In genomic region chr16:14360931-14361330, GRCm38 (mm10) we compare ENCODE assay signal across 8 mouse cellular contexts. TPM values are rescaled to one million over a fixed set of nuclear protein-coding genes. Genes with fewer than 3 reads are reported as not detected.
DNase-seq lines count a peak whose midpoint lies in the region; ATAC-seq and TF ChIP-seq lines count a peak whose summit lies in the region.

No protein-coding gene starts in this region.

- H3K36me3 ChIP-seq in heart, embryonic 12.5 days = no peaks in the 10 kb centered on the region
- peaks cover 14% of the 10 kb centered on the region for H3K36me3 ChIP-seq in C2C12 (ENCODE audit: control insufficient read depth, insufficient read depth)
- no peaks in the 10 kb centered on the region for H3K36me3 ChIP-seq in intestine, embryonic 15.5 days
- H3K36me3 ChIP-seq in myocyte (ENCODE audit: control insufficient read depth, insufficient read depth) = no peaks in the 10 kb centered on the region

- H3K79me2 ChIP-seq in C2C12 (ENCODE audit: control insufficient read depth, insufficient read depth) = peaks cover 51% of the 10 kb centered on the region
- H3K79me2 ChIP-seq in myocyte (ENCODE audit: control insufficient read depth, insufficient read depth) = peaks cover 47% of the 10 kb centered on the region

- WGBS in heart, embryonic 12.5 days = 5% methylated on average over 7 of the region's 7 CpGs
- WGBS in intestine, embryonic 15.5 days = 4% methylated on average over 7 of the region's 7 CpGs

- no peak for TF ChIP-seq CTCF in C2C12 (IDR thresholded peaks at IDR 0.05; ENCODE audit: control insufficient read depth, insufficient read depth, insufficient read length)

- DNase-seq in heart, adult 8-10 months (ENCODE audit: low spot score) = no peak
- DNase-seq in embryo, embryonic 11.5 days (ENCODE audit: low read depth, low spot score) = peak; percentile 4
- no peak for DNase-seq in urinary bladder, postnatal 10 days (ENCODE audit: low spot score)
- no peak for DNase-seq in ovary, postnatal 36 days (ENCODE audit: low spot score)

- H3ac ChIP-seq in C2C12 (ENCODE audit: control insufficient read depth, insufficient read length, low read depth) = peak overlapping the region; percentile 94
- H3ac ChIP-seq in myocyte (ENCODE audit: control insufficient read depth, insufficient read length) = peak overlapping the region; percentile 51

- peaks cover 43% of the 10 kb centered on the region for H3K79me3 ChIP-seq in C2C12 (ENCODE audit: low read depth)

- H3K4me1 ChIP-seq in heart, embryonic 12.5 days (replicated peaks) = peaks cover 6% of the 10 kb centered on the region
- peaks cover 6% of the 10 kb centered on the region; the same call in 1 of the 2 replicates for H3K4me1 ChIP-seq in intestine, embryonic 15.5 days (replicated peaks)

- H3K4me3 ChIP-seq in heart, embryonic 12.5 days = peak overlapping the region; percentile 72
- peak overlapping the region; percentile 76 for H3K4me3 ChIP-seq in C2C12 (ENCODE audit: insufficient read depth, poor library complexity, severe bottlenecking)
- H3K4me3 ChIP-seq in intestine, embryonic 15.5 days (replicated peaks) = peak overlapping the region; percentile 87
- peak overlapping the region; percentile 63 for H3K4me3 ChIP-seq in myocyte

- peaks cover 47% of the 10 kb centered on the region for H3K27me3 ChIP-seq in heart, embryonic 12.5 days (replicated peaks)
- H3K27me3 ChIP-seq in C2C12 (ENCODE audit: control insufficient read depth, insufficient read depth, insufficient read length) (no peaks in the 10 kb centered on the region), myocyte (ENCODE audit: control insufficient read depth, insufficient read depth, insufficient read length) (no peaks in the 10 kb centered on the region)
- H3K27me3 ChIP-seq in intestine, embryonic 15.5 days (replicated peaks) = no peaks in the 10 kb centered on the region

- no peak for TF ChIP-seq POLR2A in myocyte (IDR thresholded peaks at IDR 0.05; ENCODE audit: insufficient read length, low read depth)

- H3K9me3 ChIP-seq in heart, embryonic 12.5 days (replicated peaks) = no peaks in the 10 kb centered on the region
- H3K9me3 ChIP-seq in intestine, embryonic 15.5 days = no peaks in the 10 kb centered on the region

- ATAC-seq in heart, embryonic 12.5 days (ENCODE audit: insufficient number of reproducible peaks, low FRiP score) = no peak
- ATAC-seq in intestine, embryonic 15.5 days = peak; percentile 54

- peak overlapping the region; percentile 72 for H3K9ac ChIP-seq in heart, embryonic 12.5 days
- peak overlapping the region; percentile 70 for H3K9ac ChIP-seq in intestine, embryonic 15.5 days

- H3K4me2 ChIP-seq in heart, embryonic 12.5 days = peak overlapping the region; percentile 94
- H3K4me2 ChIP-seq in intestine, embryonic 15.5 days (replicated peaks) = peak overlapping the region; percentile 92
- peak overlapping the region; percentile 94 for H3K4me2 ChIP-seq in myocyte (ENCODE audit: low read depth)

- H3K27ac ChIP-seq in heart, embryonic 12.5 days (ENCODE audit: poor library complexity, severe bottlenecking) = no peak overlapping the region
- H3K27ac ChIP-seq in intestine, embryonic 15.5 days = peak overlapping the region; percentile 37; the same call in 1 of the 2 replicates

TF ChIP-seq in C2C12, 6 proteins besides CTCF, POLR2A, EP300 and RAD21:
- TF ChIP-seq CEBPB (IDR thresholded peaks at IDR 0.05; ENCODE audit: low read depth) (no peak), MYOG (IDR thresholded peaks at IDR 0.05; ENCODE audit: control insufficient read depth, extremely low read depth, insufficient read length) (no peak), MYOD1 (IDR thresholded peaks at IDR 0.05; ENCODE audit: control insufficient read depth, insufficient read length, low read depth) (no peak), USF1 (IDR thresholded peaks at IDR 0.05; ENCODE audit: low read depth) (no peak), FOSL1 (IDR thresholded peaks at IDR 0.05; ENCODE audit: insufficient read depth, low read length, poor library complexity, severe bottlenecking) (no peak), MAX (IDR thresholded peaks at IDR 0.05) (no peak)

TF ChIP-seq in myocyte, 11 proteins besides CTCF, POLR2A, EP300 and RAD21:
- TF ChIP-seq USF1 (IDR thresholded peaks at IDR 0.05; ENCODE audit: low read depth) (no peak), MAX (IDR thresholded peaks at IDR 0.05; ENCODE audit: low read depth) (no peak), POLR2AphosphoS2 (IDR thresholded peaks at IDR 0.05; ENCODE audit: insufficient read length, low read depth) (no peak), MYOG (IDR thresholded peaks at IDR 0.05; ENCODE audit: control insufficient read depth in 1 of 3, insufficient read depth in 1 of 3, insufficient read length in 2 of 3, low read depth in 2 of 3) (no peak), TCF3 (IDR thresholded peaks at IDR 0.05; ENCODE audit: insufficient read length, low read depth) (no peak), MYOD1 (IDR thresholded peaks at IDR 0.05; ENCODE audit: control insufficient read depth in 1 of 3, insufficient read length in 2 of 3, low read depth in 2 of 3) (no peak), SRF (IDR thresholded peaks at IDR 0.05; ENCODE audit: control insufficient read depth, insufficient read length, low read depth) (no peak), TCF12 (IDR thresholded peaks at IDR 0.05; ENCODE audit: insufficient read depth, poor library complexity, severe bottlenecking) (no peak), REST (IDR thresholded peaks at IDR 0.05; ENCODE audit: insufficient read depth, insufficient read length) (no peak), CEBPB (IDR thresholded peaks at IDR 0.05; ENCODE audit: insufficient read depth, poor library complexity, severe bottlenecking) (no peak), E2F4 (IDR thresholded peaks at IDR 0.05; ENCODE audit: insufficient read depth) (no peak)
TF ChIP-seq in myocyte: peak in this region for 0.

RNA-seq across cellular contexts. Expression of gene Abcc1, which starts 0.4 kb away (rescaled TPM):
- 3.1 and 3.4 TPM in 2 replicates for polyA plus RNA-seq in heart, embryonic 12.5 days (2016; fragmentation: Nextera tagmentation; extraction: Ambion mirVana)
- 10 to 100 TPM; 15.7 to 25.5 (median 21.1) TPM for total RNA-seq in heart, adult 8-10 months (2022)
- polyA plus RNA-seq in C2C12 (2012; fragmentation: generic; extraction: Trizol) (35.8 TPM), myocyte (2012; fragmentation: generic; extraction: Trizol) (23.0 TPM)
- polyA plus RNA-seq in intestine, embryonic 15.5 days (2015; fragmentation: Nextera tagmentation; extraction: Ambion mirVana) = 8.3 and 9.2 TPM in 2 replicates

RNA-seq across cellular contexts. Expression of gene Fopnl, which starts 43.7 kb away (rescaled TPM):
- 96.3 and 112 TPM in 2 replicates for polyA plus RNA-seq in heart, embryonic 12.5 days (2016; fragmentation: Nextera tagmentation; extraction: Ambion mirVana)
- total RNA-seq in heart, adult 8-10 months (2022) = 10 to 100 TPM; 61.1 to 70.9 (median 64.9) TPM
- 34.2 TPM for polyA plus RNA-seq in C2C12 (2012; fragmentation: generic; extraction: Trizol)
- 120 and 127 TPM in 2 replicates for polyA plus RNA-seq in intestine, embryonic 15.5 days (2015; fragmentation: Nextera tagmentation; extraction: Ambion mirVana)
- 34.3 TPM for polyA plus RNA-seq in myocyte (2012; fragmentation: generic; extraction: Trizol)
